Mouse (Mus musculus) megakaryocyte, embryonic 14.5 days (primary cell): Measurements from ENCODE around the gene Slc25a11.

Experiments
- FLI1 ChIP-seq: IDR thresholded peaks from 2 replicates; pipeline ENCODE4 v1.6.1; 2012; ENCODE audit warnings: low read length, inconsistent platforms, mixed read lengths
- GATA1 ChIP-seq: IDR thresholded peaks from 3 replicates; pipeline ENCODE4 v1.6.1; 2012; ENCODE audit warnings: mixed read lengths, low read length, inconsistent platforms, borderline replicate concordance

DNA sequence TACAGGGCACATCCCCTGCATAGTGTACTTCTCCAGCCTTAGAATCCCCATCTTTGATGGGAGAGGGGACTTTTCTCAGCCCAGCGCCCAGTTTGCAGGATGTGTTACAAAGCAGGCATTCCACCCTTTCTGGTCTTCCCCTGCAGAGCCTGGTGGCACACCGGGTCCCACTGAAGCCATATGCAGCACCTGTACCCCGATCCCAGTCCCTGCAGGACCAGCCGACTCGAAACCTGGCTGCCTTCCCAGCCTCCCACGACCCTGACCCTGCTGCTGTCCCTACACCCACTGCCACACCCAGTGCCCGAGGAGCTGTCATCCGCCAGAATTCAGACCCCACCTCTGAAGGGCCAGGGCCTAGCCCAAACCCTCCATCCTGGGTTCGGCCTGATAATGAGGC is 39.7 kb downstream of the Slc25a11 start:
- TF ChIP-seq GATA1 = no peak
- TF ChIP-seq FLI1 = no peak
